19 mouse cellular contexts compared by ENCODE assay signal in genomic region chr8:45521595-45521994, GRCm38 (mm10). TPM values are rescaled to one million over a fixed set of nuclear protein-coding genes. Genes with fewer than 3 reads are reported as not detected.
A peak's percentile ranks its signal among the peaks of the same experiment; 100 is the strongest.
DNase-seq lines count a peak whose midpoint lies in the region; ATAC-seq and TF ChIP-seq lines count a peak whose summit lies in the region.
"Had no signal": no experiment of that assay in that cellular context is flagged by ENCODE, and none has a peak within 500 bp of the region (broad histone marks: within the 10 kb centered on the region; RNA-seq: fewer than 3 reads in every experiment).

No protein-coding gene starts in this region.

- ATAC-seq in hindbrain, embryonic 16.5 days = peak; percentile 40; the same call in 1 of the 2 replicates
- no peak for ATAC-seq in hindbrain, embryonic 13.5 days (ENCODE audit: low FRiP score)
- peak; percentile 48; the same call in 1 of the 2 replicates for ATAC-seq in midbrain, embryonic 13.5 days
- 0 out of 2 replicates have a peak, but pooled peaks have one; percentile 51 for ATAC-seq in midbrain, embryonic 16.5 days
- ATAC-seq in stomach, postnatal 0 days (ENCODE audit: low FRiP score, low TSS enrichment) = peak; percentile 51
- ATAC-seq: forebrain, postnatal 0 days had no signal

- no peak overlapping the region for H3K4me2 ChIP-seq in hindbrain, embryonic 16.5 days (ENCODE audit: low read length)
- no peak overlapping the region for H3K4me2 ChIP-seq in hindbrain, embryonic 13.5 days
- H3K4me2 ChIP-seq in midbrain, embryonic 13.5 days (replicated peaks) = no peak overlapping the region
- H3K4me2 ChIP-seq in midbrain, embryonic 16.5 days (ENCODE audit: low read length) = no peak overlapping the region
- no peak overlapping the region for H3K4me2 ChIP-seq in stomach, postnatal 0 days (replicated peaks; ENCODE audit: low read depth)
- H3K4me2 ChIP-seq: embryonic facial prominence, embryonic 13.5 days; heart, embryonic 15.5 days; limb, embryonic 15.5 days; liver, embryonic 15.5 days had no signal

- H3K4me3 ChIP-seq in hindbrain, embryonic 16.5 days (ENCODE audit: low read length) = no peak overlapping the region
- no peak overlapping the region for H3K4me3 ChIP-seq in hindbrain, embryonic 13.5 days
- H3K4me3 ChIP-seq in midbrain, embryonic 13.5 days (replicated peaks) = no peak overlapping the region
- H3K4me3 ChIP-seq in midbrain, embryonic 10.5 days = no peak overlapping the region
- no peak overlapping the region for H3K4me3 ChIP-seq in midbrain, embryonic 16.5 days (ENCODE audit: low read depth, low read length)
- H3K4me3 ChIP-seq in stomach, postnatal 0 days (ENCODE audit: low read depth, low read length) = no peak overlapping the region
- H3K4me3 ChIP-seq: embryonic facial prominence, embryonic 13.5 days; heart, embryonic 15.5 days; limb, embryonic 15.5 days; liver, embryonic 15.5 days had no signal

- TF ChIP-seq EP300 in stomach, postnatal 0 days (optimal IDR thresholded peaks at IDR 0.05) = no peak

- DNase-seq in midbrain, embryonic 10.5 days (ENCODE audit: low spot score) = no peak
- DNase-seq in stomach, postnatal 0 days (ENCODE audit: low spot score) = no peak
- DNase-seq in layer of hippocampus, postnatal 14 days (ENCODE audit: low spot score in 2 of 2) = no peak
- DNase-seq in layer of hippocampus, adult 9-11 months = no peak
- DNase-seq: adrenal gland, adult 8-10 months; cerebellum, adult 9-11 months; forebrain, postnatal 0 days; gastrocnemius, postnatal 36 days; layer of hippocampus, postnatal 36 days; right cerebral cortex, postnatal 4 days had no signal

- TF ChIP-seq CTCF in stomach, postnatal 0 days (IDR thresholded peaks at IDR 0.05; ENCODE audit: low read depth) = no peak

- H3K27ac ChIP-seq in hindbrain, embryonic 16.5 days (ENCODE audit: low read depth, low read length) = no peak overlapping the region
- no peak overlapping the region for H3K27ac ChIP-seq in hindbrain, embryonic 13.5 days
- H3K27ac ChIP-seq in midbrain, embryonic 13.5 days = no peak overlapping the region
- no peak overlapping the region for H3K27ac ChIP-seq in midbrain, embryonic 10.5 days (replicated peaks)
- no peak overlapping the region for H3K27ac ChIP-seq in midbrain, embryonic 16.5 days (ENCODE audit: low read length)
- H3K27ac ChIP-seq in stomach, postnatal 0 days (replicated peaks) = no peak overlapping the region
- H3K27ac ChIP-seq: embryonic facial prominence, embryonic 13.5 days; heart, embryonic 15.5 days; limb, embryonic 15.5 days; liver, embryonic 15.5 days had no signal

- 70% methylated on average over 6 of the region's 6 CpGs for WGBS in hindbrain, embryonic 16.5 days
- 61% methylated on average over 6 of the region's 6 CpGs for WGBS in hindbrain, embryonic 13.5 days
- WGBS in midbrain, embryonic 13.5 days = 81% methylated on average over 6 of the region's 6 CpGs
- 95% methylated on average over 6 of the region's 6 CpGs for WGBS in midbrain, embryonic 10.5 days
- 70% methylated on average over 6 of the region's 6 CpGs for WGBS in midbrain, embryonic 16.5 days
- WGBS in stomach, postnatal 0 days = 46% methylated on average over 6 of the region's 6 CpGs

- H3K9ac ChIP-seq in hindbrain, embryonic 16.5 days (ENCODE audit: low read depth, low read length) = no peak overlapping the region
- H3K9ac ChIP-seq in hindbrain, embryonic 13.5 days = no peak overlapping the region
- no peak overlapping the region for H3K9ac ChIP-seq in midbrain, embryonic 13.5 days (replicated peaks)
- H3K9ac ChIP-seq in midbrain, embryonic 16.5 days (ENCODE audit: low read depth, low read length) = no peak overlapping the region
- H3K9ac ChIP-seq in stomach, postnatal 0 days (ENCODE audit: low read length) = no peak overlapping the region
- H3K9ac ChIP-seq: embryonic facial prominence, embryonic 13.5 days; forebrain, postnatal 0 days; heart, embryonic 15.5 days; limb, embryonic 15.5 days; liver, embryonic 15.5 days had no signal

- H3K4me1 ChIP-seq in hindbrain, embryonic 16.5 days (ENCODE audit: control insufficient read depth, insufficient read depth, low read depth, low read length) = no peaks in the 10 kb centered on the region
- H3K4me1 ChIP-seq in hindbrain, embryonic 13.5 days (replicated peaks) = no peaks in the 10 kb centered on the region; the same call in 1 of the 2 replicates
- H3K4me1 ChIP-seq in midbrain, embryonic 13.5 days (replicated peaks) = 0 out of 2 replicates have a peak, but pooled peaks cover 4% of the 10 kb centered on the region
- no peaks in the 10 kb centered on the region for H3K4me1 ChIP-seq in midbrain, embryonic 10.5 days
- H3K4me1 ChIP-seq in midbrain, embryonic 16.5 days (ENCODE audit: control insufficient read depth, insufficient read depth, low read length) = no peaks in the 10 kb centered on the region
- H3K4me1 ChIP-seq in stomach, postnatal 0 days (replicated peaks; ENCODE audit: control insufficient read depth, insufficient read depth) = no peaks in the 10 kb centered on the region
- H3K4me1 ChIP-seq: embryonic facial prominence, embryonic 13.5 days; heart, embryonic 15.5 days; limb, embryonic 15.5 days; liver, embryonic 15.5 days had no signal

- no peaks in the 10 kb centered on the region for H3K36me3 ChIP-seq in hindbrain, embryonic 16.5 days (ENCODE audit: control insufficient read depth, insufficient read depth, low read length)
- peaks cover 17% of the 10 kb centered on the region; the same call in 1 of the 2 replicates for H3K36me3 ChIP-seq in hindbrain, embryonic 13.5 days
- H3K36me3 ChIP-seq in midbrain, embryonic 13.5 days = peaks cover 16% of the 10 kb centered on the region
- no peaks in the 10 kb centered on the region for H3K36me3 ChIP-seq in midbrain, embryonic 10.5 days
- no peaks in the 10 kb centered on the region for H3K36me3 ChIP-seq in midbrain, embryonic 16.5 days (ENCODE audit: control insufficient read depth, insufficient read depth, low read length)
- H3K36me3 ChIP-seq in stomach, postnatal 0 days (ENCODE audit: control insufficient read depth, insufficient read depth, low read length) = no peaks in the 10 kb centered on the region
- H3K36me3 ChIP-seq: embryonic facial prominence, embryonic 13.5 days; heart, embryonic 15.5 days; limb, embryonic 15.5 days; liver, embryonic 15.5 days had no signal

- no peaks in the 10 kb centered on the region for H3K9me3 ChIP-seq in hindbrain, embryonic 16.5 days (ENCODE audit: control insufficient read depth, low read length)
- no peaks in the 10 kb centered on the region for H3K9me3 ChIP-seq in hindbrain, embryonic 13.5 days
- H3K9me3 ChIP-seq in midbrain, embryonic 13.5 days = no peaks in the 10 kb centered on the region
- no peaks in the 10 kb centered on the region for H3K9me3 ChIP-seq in midbrain, embryonic 10.5 days (replicated peaks)
- H3K9me3 ChIP-seq in midbrain, embryonic 16.5 days (replicated peaks; ENCODE audit: control insufficient read depth, low read length, poor library complexity, severe bottlenecking) = no peaks in the 10 kb centered on the region
- H3K9me3 ChIP-seq in stomach, postnatal 0 days (ENCODE audit: control insufficient read depth, low read length) = no peaks in the 10 kb centered on the region
- H3K9me3 ChIP-seq: embryonic facial prominence, embryonic 13.5 days; heart, embryonic 15.5 days; limb, embryonic 15.5 days; liver, embryonic 15.5 days had no signal

- H3K27me3 ChIP-seq in hindbrain, embryonic 16.5 days (replicated peaks; ENCODE audit: control insufficient read depth, insufficient read depth, low read length) = no peaks in the 10 kb centered on the region
- no peaks in the 10 kb centered on the region for H3K27me3 ChIP-seq in hindbrain, embryonic 13.5 days
- H3K27me3 ChIP-seq in midbrain, embryonic 13.5 days = no peaks in the 10 kb centered on the region
- no peaks in the 10 kb centered on the region for H3K27me3 ChIP-seq in midbrain, embryonic 10.5 days (ENCODE audit: low read depth, poor library complexity, severe bottlenecking)
- no peaks in the 10 kb centered on the region for H3K27me3 ChIP-seq in midbrain, embryonic 16.5 days (ENCODE audit: control insufficient read depth, insufficient read depth, low read depth, low read length)
- H3K27me3 ChIP-seq in stomach, postnatal 0 days (ENCODE audit: control insufficient read depth, insufficient read depth, low read length) = no peaks in the 10 kb centered on the region
- H3K27me3 ChIP-seq: embryonic facial prominence, embryonic 13.5 days; heart, embryonic 15.5 days; limb, embryonic 15.5 days; liver, embryonic 15.5 days had no signal

RNA-seq across cellular contexts. Expression of gene Sorbs2, which starts 14.0 kb away (rescaled TPM):
- polyA plus RNA-seq in hindbrain, embryonic 16.5 days (2015; fragmentation: Nextera tagmentation; extraction: Ambion mirVana) = 40.8 and 53.1 TPM in 2 replicates
- polyA plus RNA-seq in hindbrain, embryonic 13.5 days (2015; fragmentation: Nextera tagmentation; extraction: Ambion mirVana) = 71.7 and 75.4 TPM in 2 replicates
- polyA plus RNA-seq in midbrain, embryonic 13.5 days (2015; fragmentation: Nextera tagmentation; extraction: Ambion mirVana) = 77.9 and 79.9 TPM in 2 replicates
- polyA plus RNA-seq in midbrain, embryonic 10.5 days (2016; fragmentation: Nextera tagmentation; extraction: Ambion mirVana) = 43.8 and 52.9 TPM in 2 replicates
- 60.9 and 67.7 TPM in 2 replicates for polyA plus RNA-seq in midbrain, embryonic 16.5 days (2015; fragmentation: Nextera tagmentation; extraction: Ambion mirVana)
- polyA plus RNA-seq in stomach, postnatal 0 days (2015; fragmentation: Nextera tagmentation; extraction: Ambion mirVana) = 19.0 and 21.1 TPM in 2 replicates
- total RNA-seq in layer of hippocampus, postnatal 14 days (2021) = 100 to 1,000 TPM; 158 to 166 TPM
- total RNA-seq: monocyte, adult 5-6 weeks had no signal
